Mouse (Mus musculus): ENCODE measurements at regions not wholly inside any gene's neighbourhood (a gene's known extent, or its start where the extent isn't known, plus 50 kb on each side); places are given as distances from the start of the nearest gene placed in this dataset.

DNA sequence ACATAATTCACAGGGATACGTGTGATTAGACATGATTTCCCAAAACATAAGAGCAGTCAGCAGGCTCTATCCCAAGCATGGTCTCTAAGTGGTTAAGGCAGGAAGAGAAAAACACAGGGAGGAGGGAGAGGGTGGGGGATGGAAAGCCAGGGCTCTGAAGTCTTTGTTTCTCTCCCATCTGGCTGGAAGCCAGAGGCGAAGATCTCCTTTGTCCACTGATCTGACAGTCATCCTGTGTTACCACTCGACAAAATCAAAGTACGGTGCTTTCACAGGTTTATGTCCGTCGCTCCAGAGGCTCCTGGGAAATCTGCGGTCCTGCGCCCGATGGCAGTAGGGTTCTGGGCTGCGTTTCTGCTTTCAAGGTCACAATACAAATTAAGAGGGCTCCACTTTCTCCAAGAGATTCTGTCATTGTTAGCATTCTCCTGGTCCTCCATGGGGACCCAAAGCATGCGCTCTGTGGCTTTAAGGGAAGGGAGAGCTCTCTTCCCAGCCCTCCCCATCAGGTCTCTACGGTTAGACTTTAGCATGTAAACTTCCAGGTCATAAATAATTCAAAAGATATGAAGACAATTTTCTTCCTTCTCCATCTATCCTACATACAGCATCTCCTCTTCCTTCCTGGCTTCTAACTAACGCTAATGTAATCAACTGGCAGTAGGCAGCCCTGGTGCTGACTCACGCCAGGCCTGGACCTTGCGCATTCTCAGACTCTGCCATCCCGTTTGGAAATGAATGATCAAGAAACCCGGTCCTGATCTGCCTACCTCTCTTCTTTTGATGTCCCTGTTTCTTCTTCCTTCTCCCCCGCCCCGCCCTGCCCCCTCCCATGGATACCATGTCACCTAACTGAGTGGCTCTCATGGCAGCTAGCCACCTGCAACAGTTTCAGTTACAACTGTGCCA, 102.0 kb upstream of the Klf7 start:
- ATAC-seq (ENCODE audit: insufficient number of reproducible peaks, insufficient read depth, low FRiP score, low TSS enrichment): no peak
- Histone ChIP-seq H3K4me1 (peaks cover 24% of the 10 kb centered on the region), H3K27ac (peak overlapping the region; percentile 24), H3K9ac (no peak overlapping the region), H3K4me2 (replicated peaks) (no peak overlapping the region), H3K27me3 (no peaks in the 10 kb centered on the region), H3K36me3 (no peaks in the 10 kb centered on the region), H3K4me3 (no peak overlapping the region), H3K9me3 (no peaks in the 10 kb centered on the region)
- WGBS: 71% methylated on average over 19 of the region's 19 CpGs

DNA sequence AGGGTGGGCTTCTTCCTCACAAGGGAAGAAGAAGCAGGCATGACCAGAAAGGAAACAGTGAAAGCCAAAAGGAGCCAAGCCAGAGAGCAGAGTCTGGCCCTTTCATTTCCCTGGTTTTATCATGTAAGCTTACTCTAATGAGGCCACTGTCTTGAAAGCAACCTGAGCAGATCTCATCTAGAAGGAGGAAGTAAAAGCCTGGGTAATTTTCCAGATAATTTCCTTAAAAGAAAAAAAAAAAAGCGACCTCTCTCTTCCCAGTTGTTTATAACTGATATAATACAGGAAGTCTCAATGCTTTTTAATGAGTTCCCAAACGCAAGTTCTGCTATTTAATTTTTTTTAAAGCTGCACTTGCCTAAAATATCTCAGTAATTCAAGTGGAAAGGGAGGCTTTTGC, 100.4 kb upstream of the Klf7 start:
- Histone ChIP-seq H3K4me3 (no peak overlapping the region), H3K4me2 (replicated peaks) (no peak overlapping the region), H3K27ac (no peak overlapping the region), H3K9me3 (no peaks in the 10 kb centered on the region), H3K9ac (no peak overlapping the region), H3K27me3 (no peaks in the 10 kb centered on the region), H3K36me3 (no peaks in the 10 kb centered on the region), H3K4me1 (peaks cover 24% of the 10 kb centered on the region)
- ATAC-seq (ENCODE audit: insufficient number of reproducible peaks, insufficient read depth, low FRiP score, low TSS enrichment): no peak
- WGBS: 43% methylated on average over 2 of the region's 2 CpGs

GRCm38 (mm10) chr1:64220486-64220885, 98.4 kb upstream of the Klf7 start:
- H3K27me3 ChIP-seq: no peaks in the 10 kb centered on the region
- H3K9ac ChIP-seq: no peak overlapping the region
- ATAC-seq (ENCODE audit: insufficient number of reproducible peaks, insufficient read depth, low FRiP score, low TSS enrichment): no peak
- H3K4me2 ChIP-seq (replicated peaks): no peak overlapping the region
- no peaks in the 10 kb centered on the region for H3K9me3 ChIP-seq
- peaks cover 13% of the 10 kb centered on the region; the same call in 1 of the 2 replicates for H3K4me1 ChIP-seq
- H3K36me3 ChIP-seq: no peaks in the 10 kb centered on the region
- H3K27ac ChIP-seq: no peak overlapping the region
- 92% methylated on average over 1 of the region's 1 CpGs for WGBS
- H3K4me3 ChIP-seq: no peak overlapping the region

GRCm38 (mm10) chr1:64220040-64220439, 98.0 kb upstream of the Klf7 start:
- H3K9me3 ChIP-seq: no peaks in the 10 kb centered on the region
- no peaks in the 10 kb centered on the region for H3K27me3 ChIP-seq
- no peak overlapping the region for H3K4me2 ChIP-seq (replicated peaks)
- no peaks in the 10 kb centered on the region for H3K36me3 ChIP-seq
- no peak overlapping the region for H3K27ac ChIP-seq
- peaks cover 13% of the 10 kb centered on the region; the same call in 1 of the 2 replicates for H3K4me1 ChIP-seq
- WGBS: 91% methylated on average over 5 of the region's 5 CpGs
- H3K4me3 ChIP-seq: no peak overlapping the region
- H3K9ac ChIP-seq: no peak overlapping the region
- no peak for ATAC-seq (ENCODE audit: insufficient number of reproducible peaks, insufficient read depth, low FRiP score, low TSS enrichment)

- no peaks in the 10 kb centered on the region for H3K9me3 ChIP-seq
- H3K27ac ChIP-seq: no peak overlapping the region
- no peaks in the 10 kb centered on the region for H3K36me3 ChIP-seq
- no peak overlapping the region for H3K9ac ChIP-seq
- no peak overlapping the region for H3K4me2 ChIP-seq (replicated peaks)
- H3K4me3 ChIP-seq: no peak overlapping the region
- no peak for ATAC-seq (ENCODE audit: insufficient number of reproducible peaks, insufficient read depth, low FRiP score, low TSS enrichment)
- 80% methylated on average over 4 of the region's 4 CpGs for WGBS
- 0 out of 2 replicates have a peak, but pooled peaks cover 5% of the 10 kb centered on the region for H3K4me1 ChIP-seq
- no peaks in the 10 kb centered on the region for H3K27me3 ChIP-seq
Measured at GRCm38 (mm10) chr1:64215646-64216045, 93.6 kb upstream of the Klf7 start.

DNA sequence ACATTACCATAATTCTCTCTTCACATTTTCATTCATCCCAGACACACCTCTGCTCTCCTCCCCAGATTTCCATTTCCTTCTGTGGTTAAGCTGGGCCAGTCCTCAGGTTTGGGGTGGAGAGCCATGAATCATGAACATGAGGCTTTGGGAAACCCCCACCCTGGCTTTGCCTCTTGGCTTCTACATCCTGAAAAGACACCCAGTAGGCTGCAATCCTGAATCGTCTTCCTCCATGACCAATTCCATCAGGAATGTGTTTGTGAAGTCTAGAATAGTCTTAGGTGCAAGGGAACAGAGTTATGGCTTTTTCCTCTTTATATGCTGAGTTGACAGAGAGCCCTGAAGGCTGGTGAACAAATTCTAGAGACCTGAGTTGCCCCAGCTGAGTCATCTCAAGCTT, 87.0 kb upstream of the Klf7 start:
- Histone ChIP-seq H3K9me3 (no peaks in the 10 kb centered on the region), H3K4me1 (0 out of 2 replicates have a peak, but pooled peaks cover 4% of the 10 kb centered on the region), H3K27me3 (no peaks in the 10 kb centered on the region), H3K9ac (no peak overlapping the region), H3K36me3 (no peaks in the 10 kb centered on the region), H3K4me2 (replicated peaks) (no peak overlapping the region), H3K4me3 (no peak overlapping the region), H3K27ac (no peak overlapping the region)
- 82% methylated on average over 1 of the region's 1 CpGs for WGBS
- no peak for ATAC-seq (ENCODE audit: insufficient number of reproducible peaks, insufficient read depth, low FRiP score, low TSS enrichment)

- Histone ChIP-seq H3K36me3 (no peaks in the 10 kb centered on the region), H3K4me1 (no peaks in the 10 kb centered on the region), H3K27ac (no peak overlapping the region), H3K4me3 (no peak overlapping the region), H3K9ac (no peak overlapping the region), H3K4me2 (replicated peaks) (no peak overlapping the region), H3K9me3 (no peaks in the 10 kb centered on the region), H3K27me3 (no peaks in the 10 kb centered on the region)
- 57% methylated on average over 5 of the region's 5 CpGs for WGBS
- no peak for ATAC-seq (ENCODE audit: insufficient number of reproducible peaks, insufficient read depth, low FRiP score, low TSS enrichment)
Measured at GRCm38 (mm10) chr1:64200387-64201023, 78.4 kb upstream of the Klf7 start.

GRCm38 (mm10) chr1:64198781-64199180, 76.7 kb upstream of the Klf7 start:
- H3K4me3 ChIP-seq: no peak overlapping the region
- ATAC-seq (ENCODE audit: insufficient number of reproducible peaks, insufficient read depth, low FRiP score, low TSS enrichment): no peak
- H3K9me3 ChIP-seq: no peaks in the 10 kb centered on the region
- H3K27me3 ChIP-seq: no peaks in the 10 kb centered on the region
- no peak overlapping the region for H3K9ac ChIP-seq
- WGBS: 94% methylated on average over 5 of the region's 5 CpGs
- H3K4me2 ChIP-seq (replicated peaks): no peak overlapping the region
- no peaks in the 10 kb centered on the region for H3K4me1 ChIP-seq
- H3K27ac ChIP-seq: no peak overlapping the region
- H3K36me3 ChIP-seq: no peaks in the 10 kb centered on the region

GRCm38 (mm10) chr1:64198322-64198721, 76.2 kb upstream of the Klf7 start:
- H3K36me3 ChIP-seq: no peaks in the 10 kb centered on the region
- H3K9ac ChIP-seq: no peak overlapping the region
- no peak overlapping the region for H3K4me2 ChIP-seq (replicated peaks)
- no peak overlapping the region for H3K4me3 ChIP-seq
- no peaks in the 10 kb centered on the region for H3K27me3 ChIP-seq
- no peaks in the 10 kb centered on the region for H3K9me3 ChIP-seq
- no peak overlapping the region for H3K27ac ChIP-seq
- H3K4me1 ChIP-seq: no peaks in the 10 kb centered on the region
- no peak for ATAC-seq (ENCODE audit: insufficient number of reproducible peaks, insufficient read depth, low FRiP score, low TSS enrichment)
- 82% methylated on average over 2 of the region's 2 CpGs for WGBS

DNA sequence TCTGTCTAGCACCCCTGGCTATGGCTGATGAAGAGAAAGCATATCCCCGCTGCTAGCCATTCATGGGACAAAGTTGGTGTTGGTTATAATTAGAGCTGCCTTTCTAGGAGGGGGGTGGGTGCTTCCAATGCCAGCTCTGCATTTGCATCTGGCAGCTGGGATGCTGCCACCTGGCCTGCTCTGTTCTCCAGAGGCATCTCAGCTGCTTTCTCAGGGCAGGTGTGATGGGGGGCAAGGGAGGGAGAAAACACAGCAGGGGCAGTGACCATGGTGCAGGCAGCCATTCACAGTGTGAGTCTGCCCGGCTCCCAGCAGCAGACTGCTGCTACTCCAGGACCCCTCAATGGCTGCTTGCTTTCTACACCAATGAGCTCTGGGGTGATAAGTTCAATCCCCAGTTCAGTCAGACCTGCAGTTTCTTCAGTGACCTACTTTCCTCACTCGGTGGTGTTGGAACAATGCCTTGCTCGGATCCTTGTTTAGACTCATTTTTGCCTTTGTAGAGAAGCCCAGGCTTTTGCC, 73.9 kb upstream of the Klf7 start:
- no peaks in the 10 kb centered on the region for H3K9me3 ChIP-seq
- no peaks in the 10 kb centered on the region for H3K27me3 ChIP-seq
- H3K4me2 ChIP-seq (replicated peaks): no peak overlapping the region
- no peak overlapping the region for H3K9ac ChIP-seq
- H3K4me3 ChIP-seq: no peak overlapping the region
- no peaks in the 10 kb centered on the region for H3K36me3 ChIP-seq
- H3K27ac ChIP-seq: no peak overlapping the region
- 32% methylated on average over 4 of the region's 4 CpGs for WGBS
- no peaks in the 10 kb centered on the region for H3K4me1 ChIP-seq
- ATAC-seq (ENCODE audit: insufficient number of reproducible peaks, insufficient read depth, low FRiP score, low TSS enrichment): no peak

- WGBS: 84% methylated on average over 4 of the region's 4 CpGs
Measured at GRCm38 (mm10) chr1:64195294-64195693, 73.2 kb upstream of the Klf7 start.

More at GRCm38 (mm10) chr1:64195294-64195693, 73.2 kb upstream of the Klf7 start:
- H3K27me3 ChIP-seq: no peaks in the 10 kb centered on the region
- no peaks in the 10 kb centered on the region for H3K36me3 ChIP-seq
- 0 out of 2 replicates have a peak, but pooled peaks cover 3% of the 10 kb centered on the region for H3K4me1 ChIP-seq
- H3K4me3 ChIP-seq: no peak overlapping the region
- no peaks in the 10 kb centered on the region for H3K9me3 ChIP-seq
- no peak overlapping the region for H3K27ac ChIP-seq
- ATAC-seq (ENCODE audit: insufficient number of reproducible peaks, insufficient read depth, low FRiP score, low TSS enrichment): no peak
- no peak overlapping the region for H3K9ac ChIP-seq
- H3K4me2 ChIP-seq (replicated peaks): no peak overlapping the region
